Mouse (Mus musculus): ENCODE measurements at regions not wholly inside any gene's neighbourhood (a gene's known extent, or its start where the extent isn't known, plus 50 kb on each side); places are given as distances from the start of the nearest gene placed in this dataset.

DNA sequence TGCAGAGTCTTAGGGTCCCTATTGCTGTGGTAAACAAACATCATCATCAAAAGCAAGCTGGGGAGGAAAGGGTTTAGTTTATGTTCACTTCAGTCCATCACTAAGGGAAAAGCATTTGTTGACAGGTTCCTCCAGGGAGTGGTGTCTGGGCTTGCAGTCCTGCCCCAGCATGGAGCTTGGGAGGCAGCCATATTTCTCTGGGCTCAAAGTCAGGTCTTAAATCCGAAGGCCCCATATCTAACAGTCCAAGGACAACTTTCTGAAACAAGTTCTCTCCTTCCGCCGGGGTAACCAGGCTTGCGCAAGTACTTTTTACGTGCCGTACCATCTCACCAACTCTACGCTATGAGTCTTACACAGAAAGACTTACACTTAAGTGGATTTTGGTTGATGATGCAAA is 85.2 kb downstream of the Stk35 start:
- TF ChIP-seq POLR2A (IDR thresholded peaks at IDR 0.05; ENCODE audit: low read depth, low read length) (no peak), CTCF (conservative IDR thresholded peaks at IDR 0.05; ENCODE audit: insufficient read depth, insufficient read length, low read depth, low read length) (no peak)

Data from kidney, adult 2 months (tissue).